Mouse (Mus musculus) kidney, postnatal 25 days (tissue): ENCODE measurements around the gene Prdm1.

Source experiments
- DNase-seq, 2 experiments: peaks; one replicate each; pipeline ENCODE4 v3.0.0; 2021; ENCODE audit warnings: mixed read lengths in 2 of 2

Gene Prdm1

DNA sequence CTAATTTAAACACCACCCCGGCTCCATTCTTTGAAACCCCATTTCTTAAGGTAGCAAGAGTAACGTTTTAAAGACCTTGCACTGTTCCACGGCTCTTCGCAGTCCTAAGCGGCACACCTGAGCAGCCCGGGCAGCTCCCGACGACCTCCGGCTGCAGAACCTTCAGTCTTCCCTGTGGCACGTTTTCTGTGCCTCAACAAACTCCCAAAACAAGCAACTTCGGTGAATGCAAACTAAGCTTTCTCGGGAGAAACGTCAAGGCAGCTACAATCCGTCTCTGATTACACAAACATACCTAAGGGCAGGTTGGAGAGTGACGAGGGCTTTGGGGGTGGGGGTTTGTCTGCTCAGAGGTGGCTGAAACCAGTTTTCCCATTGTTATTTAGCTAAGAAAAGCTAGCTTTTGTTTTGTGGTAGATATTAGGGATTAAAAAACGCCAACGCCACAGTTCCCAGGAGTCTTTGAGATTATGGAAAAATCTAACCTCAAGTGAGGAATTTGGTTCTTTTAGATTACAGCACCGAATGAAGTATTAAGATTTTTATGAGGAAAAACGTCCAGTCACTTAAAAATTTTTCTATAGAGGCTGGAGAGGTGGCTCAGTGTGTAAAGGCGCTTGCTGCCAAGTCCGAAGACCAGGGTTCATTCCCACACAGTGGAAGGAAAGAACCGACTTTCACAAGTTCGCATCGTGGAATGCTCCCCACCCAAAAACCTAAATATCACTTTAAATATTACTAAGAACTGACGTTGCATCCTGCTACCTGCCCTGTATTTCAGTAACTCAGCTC lies at the start of gene Prdm1:
Gene Prdm1, minus strand, starts transcription at position 211 of the 792 bp plus-strand sequence.
- DNase-seq, result no peak

DNA sequence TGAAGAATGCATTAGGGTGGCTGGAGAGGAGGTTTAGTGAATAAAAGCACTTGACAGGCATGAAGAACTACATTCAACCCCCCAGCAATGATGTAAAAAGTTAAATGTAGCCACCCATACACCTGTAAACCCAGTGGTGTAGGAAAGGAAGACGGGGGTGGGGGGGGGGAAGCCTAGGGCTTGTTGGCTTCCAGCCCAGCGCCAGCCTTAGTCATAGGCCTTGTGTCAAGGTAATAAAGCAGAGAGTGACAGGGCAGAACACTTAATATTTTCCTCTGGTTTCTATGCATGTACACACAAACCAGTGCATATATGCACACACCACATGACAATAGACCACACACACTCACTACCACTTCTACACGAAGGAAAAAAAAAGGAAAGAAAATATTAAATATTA lies 37.7 kb upstream of the Prdm1 start:
- DNase-seq, result no peak

DNA sequence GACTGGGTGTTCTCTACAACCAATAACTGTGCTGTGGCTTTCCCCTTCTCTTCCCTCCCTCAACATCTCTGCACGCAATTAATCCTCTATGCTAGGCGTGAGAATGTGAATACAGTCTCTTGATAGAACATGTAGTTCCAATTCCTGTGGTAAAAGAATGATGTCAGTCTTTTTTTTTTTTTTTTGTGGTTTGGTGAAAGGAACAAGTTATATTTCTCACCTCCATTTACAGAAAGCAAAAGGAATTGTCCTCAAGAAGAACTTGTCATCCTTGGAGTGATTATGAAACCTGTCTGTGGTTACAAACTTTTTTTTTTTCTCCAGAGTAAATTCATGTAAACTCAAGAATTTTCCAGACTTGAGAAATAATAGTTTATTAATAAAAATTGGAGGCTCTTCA lies 36.8 kb upstream of the Prdm1 start:
- DNase-seq, result no peak

GRCm38 (mm10) chr10:44556845-44557244 lies 28.5 kb upstream of the Prdm1 start:
- DNase-seq, result no peak

GRCm38 (mm10) chr10:44555317-44555716 lies 27.0 kb upstream of the Prdm1 start:
- DNase-seq, result no peak

- DNase-seq, result no peak
Observed at GRCm38 (mm10) chr10:44553648-44554047, 25.3 kb upstream of the Prdm1 start.

GRCm38 (mm10) chr10:44539033-44539578 lies 10.8 kb upstream of the Prdm1 start:
- DNase-seq, result no peak

GRCm38 (mm10) chr10:44538137-44538536 lies 9.8 kb upstream of the Prdm1 start:
- DNase-seq, result no peak

GRCm38 (mm10) chr10:44530067-44530360 lies 1.7 kb upstream of the Prdm1 start:
- no peak for DNase-seq

GRCm38 (mm10) chr10:44529218-44530066 lies 1.1 kb upstream of the Prdm1 start:
- DNase-seq, result peak; percentile 90 to 94

GRCm38 (mm10) chr10:44527651-44528050 lies 650 bp downstream of the Prdm1 start:
- no peak for DNase-seq

- peak; percentile 75 to 76 for DNase-seq
Observed at GRCm38 (mm10) chr10:44526751-44527591, 1.3 kb downstream of the Prdm1 start.

DNA sequence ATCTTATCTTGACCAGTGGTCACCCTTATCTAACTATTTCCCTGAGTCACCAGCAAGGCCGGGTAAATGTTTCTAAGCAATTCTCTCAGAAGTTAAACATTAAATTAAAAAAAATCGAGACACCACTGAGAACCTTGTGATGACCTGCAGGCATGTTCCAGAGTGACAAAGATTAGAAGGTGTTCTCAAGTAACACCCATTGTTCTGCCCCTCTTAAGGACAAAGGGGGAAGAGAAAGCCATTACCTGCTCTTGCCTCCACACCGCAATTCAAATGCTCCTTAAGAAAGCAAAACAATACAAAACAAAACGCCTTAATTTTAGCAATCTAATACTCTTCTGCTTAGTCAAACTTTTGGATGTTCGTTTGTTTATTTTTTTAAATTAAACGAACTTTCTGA lies 8.1 kb downstream of the Prdm1 start:
- DNase-seq, result no peak

DNA sequence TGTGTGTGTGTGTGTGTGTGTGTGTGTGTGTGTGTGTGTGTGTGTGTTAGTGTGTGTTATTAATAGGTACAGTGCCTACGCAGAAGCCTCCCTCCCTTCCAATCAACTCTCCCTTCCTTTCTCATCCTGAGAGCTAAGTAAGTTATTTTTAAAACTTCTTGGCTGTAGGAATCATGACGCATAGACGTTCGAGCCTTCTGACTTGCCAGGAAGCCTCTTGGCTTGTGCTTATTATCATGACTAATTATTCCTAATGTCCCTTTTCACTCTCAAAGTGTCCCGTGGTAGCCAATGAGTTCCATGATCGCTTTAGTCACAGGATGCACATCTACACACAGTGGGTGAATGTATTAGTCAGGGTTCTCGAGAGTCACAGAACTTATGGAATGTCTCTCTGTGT lies 9.7 kb downstream of the Prdm1 start:
- DNase-seq, result no peak

- no peak for DNase-seq
Observed at GRCm38 (mm10) chr10:44513108-44513507, 15.2 kb downstream of the Prdm1 start.

DNA sequence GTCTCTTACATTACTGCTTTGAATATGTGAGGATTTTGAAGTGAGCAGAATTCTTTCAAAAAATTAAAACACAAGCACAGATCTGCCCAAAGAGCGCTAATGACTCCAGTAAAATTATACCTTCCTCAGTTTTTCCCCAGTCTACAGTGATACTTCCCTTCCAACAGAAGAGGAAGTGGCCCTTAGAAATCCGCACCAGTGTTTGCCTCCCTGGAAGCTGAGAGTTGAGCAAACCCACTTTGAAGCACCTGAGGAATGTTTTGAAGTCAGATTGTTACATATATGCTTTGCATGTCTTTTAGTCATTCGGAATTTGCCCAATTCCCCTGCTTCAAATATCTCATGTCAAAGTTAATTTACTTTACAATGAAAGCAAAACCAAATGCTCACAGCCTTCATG lies 17.3 kb downstream of the Prdm1 start:
- no peak for DNase-seq

- DNase-seq, result no peak
Observed at GRCm38 (mm10) chr10:44508649-44509048, 19.7 kb downstream of the Prdm1 start.

GRCm38 (mm10) chr10:44507984-44508383 lies 20.3 kb downstream of the Prdm1 start:
- DNase-seq, result no peak

- DNase-seq, result peak; percentile 26 to 60
Observed at GRCm38 (mm10) chr10:44502891-44503290, 25.4 kb downstream of the Prdm1 start.

DNA sequence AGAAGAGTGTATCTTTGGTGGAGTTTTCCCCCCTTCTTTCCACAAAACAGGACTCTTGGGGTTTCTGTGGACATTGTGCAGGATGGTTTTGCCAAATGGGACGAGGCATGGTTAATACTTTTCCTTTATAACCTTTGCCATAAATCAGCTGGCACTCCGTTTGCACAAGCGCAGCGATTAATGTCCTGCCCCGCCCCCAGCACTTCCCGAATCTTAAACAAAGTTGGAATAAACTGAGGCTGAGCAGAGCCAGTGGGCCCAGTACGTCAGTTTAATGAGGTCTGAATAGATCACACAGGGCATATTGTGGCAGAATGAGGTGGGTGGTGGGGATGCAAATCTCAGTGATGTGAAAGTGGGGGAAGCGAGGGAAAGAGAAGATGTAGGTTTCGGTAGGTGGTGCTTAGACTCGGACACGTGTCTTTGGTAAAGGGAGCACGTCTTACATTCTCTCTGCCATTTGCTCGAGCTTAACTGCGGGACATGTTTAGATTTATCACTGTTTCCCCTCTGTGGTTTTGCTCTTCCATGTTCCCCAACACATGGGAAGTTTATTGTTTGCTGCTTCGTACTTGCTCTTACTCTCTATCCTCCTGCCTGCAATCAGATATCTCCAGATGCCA lies 28.3 kb downstream of the Prdm1 start:
- DNase-seq, result no peak

DNA sequence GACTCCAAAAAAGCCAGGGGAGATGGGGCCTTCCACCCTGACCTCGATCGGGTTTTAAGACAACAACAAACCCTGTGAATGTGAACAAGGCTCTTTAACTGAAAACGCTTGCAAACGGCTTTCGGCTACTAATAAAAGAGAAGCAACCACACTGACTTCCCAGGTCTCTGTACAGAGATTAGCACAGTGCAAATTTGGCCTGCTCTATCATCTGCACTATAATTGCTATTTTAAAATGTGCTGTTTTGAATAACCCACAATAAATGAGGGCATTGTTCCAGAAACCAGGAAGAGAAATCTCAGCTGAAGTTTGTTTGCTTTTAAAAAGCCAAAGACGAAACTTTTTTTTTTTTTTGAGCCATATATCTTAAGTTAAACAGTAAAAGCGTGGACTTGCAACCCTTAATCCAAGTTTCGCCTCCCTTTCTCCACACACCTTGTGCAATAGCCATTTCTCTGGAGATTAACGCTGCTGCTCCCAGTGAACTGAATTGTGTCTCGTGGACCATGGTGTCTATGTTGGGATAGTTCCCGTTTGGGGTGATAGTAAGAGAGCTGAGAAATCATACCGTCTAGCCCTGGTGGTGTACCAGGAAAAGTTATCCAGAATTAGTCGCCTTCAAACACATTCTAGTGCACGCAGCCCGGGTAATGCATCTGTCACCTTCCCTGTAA lies 34.3 kb downstream of the Prdm1 start:
- no peak for DNase-seq
